Mouse (Mus musculus): ENCODE results near the gene Fmnl2.

- TF ChIP-seq GATA1 (IDR thresholded peaks at IDR 0.05; ENCODE audit: low read length) (no peak), TAL1 (IDR thresholded peaks at IDR 0.05; ENCODE audit: low read length) (no peak)
These were observed 244.5 kb downstream of the Fmnl2 start for GRCm38 (mm10) chr2:53101885-53102740.
